Mouse (Mus musculus) testis, adult 2 months (tissue): ENCODE results near the gene Lancl2.

Source experiments
- CTCF ChIP-seq: fragments of 200-500 bp; IDR thresholded peaks from 2 replicates; pipeline ENCODE4 v1.5.1; 2012; ENCODE audit warnings: low read depth, mild to moderate bottlenecking, inconsistent platforms, low read length, moderate library complexity; ENCODE audit not compliant: control insufficient read depth, insufficient read depth, insufficient replicate concordance
- POLR2A ChIP-seq: fragments of 200-500 bp; IDR thresholded peaks from 2 replicates; pipeline ENCODE4 v1.6.1; 2012; ENCODE audit warnings: low read depth, mild to moderate bottlenecking, inconsistent platforms, low read length, moderate library complexity; ENCODE audit not compliant: control insufficient read depth

- TF ChIP-seq POLR2A (no peak), CTCF (no peak)
Observed at GRCm38 (mm10) chr6:57782658-57783057, 80.3 kb downstream of the Lancl2 start.
